Mouse (Mus musculus) myocyte (in vitro differentiated cells): Measurements from ENCODE around the gene Plscr1.

Source experiments
- CEBPB ChIP-seq: IDR thresholded peaks from 2 replicates; pipeline ENCODE4 v1.6.1; 2011; ENCODE audit warnings: mild to moderate bottlenecking, moderate library complexity; ENCODE audit not compliant: poor library complexity, insufficient read depth, severe bottlenecking
- E2F4 ChIP-seq: IDR thresholded peaks from one replicate; pipeline ENCODE4 v1.6.1; 2011; ENCODE audit warnings: mild to moderate bottlenecking, control low read depth, moderate library complexity; ENCODE audit not compliant: insufficient read depth
- MAX ChIP-seq: IDR thresholded peaks from one replicate; pipeline ENCODE4 v1.6.1; 2011; ENCODE audit warnings: low read depth, mild to moderate bottlenecking, control low read depth
- MYOD1 ChIP-seq, 3 experiments: IDR thresholded peaks; one replicate each; pipeline ENCODE4 v1.6.1; 2011; ENCODE audit warnings: control low read depth in 2 of 3, low read depth in 2 of 3, mild to moderate bottlenecking in 2 of 3, moderate library complexity in 1 of 3; ENCODE audit not compliant: insufficient read length in 2 of 3, control insufficient read depth in 1 of 3
- MYOG ChIP-seq, 3 experiments: IDR thresholded peaks; one replicate each; pipeline ENCODE4 v1.6.1; 2011; ENCODE audit warnings: control low read depth in 2 of 3, low read depth in 2 of 3, mild to moderate bottlenecking in 2 of 3; ENCODE audit not compliant: insufficient read length in 2 of 3, control insufficient read depth in 1 of 3, insufficient read depth in 1 of 3
- POLR2A ChIP-seq: IDR thresholded peaks from one replicate; pipeline ENCODE4 v1.6.1; 2011; ENCODE audit warnings: low read depth, mild to moderate bottlenecking, control low read depth, moderate library complexity; ENCODE audit not compliant: insufficient read length
- POLR2AphosphoS2 ChIP-seq: IDR thresholded peaks from one replicate; pipeline ENCODE4 v1.6.1; 2011; ENCODE audit warnings: low read depth, control low read depth; ENCODE audit not compliant: insufficient read length
- REST ChIP-seq: IDR thresholded peaks from one replicate; pipeline ENCODE4 v1.6.1; 2011; ENCODE audit warnings: mild to moderate bottlenecking, control low read depth, moderate library complexity; ENCODE audit not compliant: insufficient read depth, insufficient read length
- SRF ChIP-seq: IDR thresholded peaks from one replicate; pipeline ENCODE4 v1.6.1; 2011; ENCODE audit warnings: low read depth; ENCODE audit not compliant: control insufficient read depth, insufficient read length
- TCF12 ChIP-seq: IDR thresholded peaks from one replicate; pipeline ENCODE4 v1.6.1; 2011; ENCODE audit warnings: mild to moderate bottlenecking, control low read depth; ENCODE audit not compliant: poor library complexity, insufficient read depth, severe bottlenecking
- TCF3 ChIP-seq: IDR thresholded peaks from one replicate; pipeline ENCODE4 v1.6.1; 2011; ENCODE audit warnings: low read depth, control low read depth; ENCODE audit not compliant: insufficient read length
- USF1 ChIP-seq: IDR thresholded peaks from one replicate; pipeline ENCODE4 v1.6.1; 2011; ENCODE audit warnings: low read depth, mild to moderate bottlenecking, control low read depth, moderate library complexity

GRCm38 (mm10) chr9:92204397-92204796 lies 45.2 kb upstream of the Plscr1 start:
- TF ChIP-seq MYOD1 (IDR thresholded peaks at IDR 0.05; ENCODE audit: control insufficient read depth in 1 of 3, insufficient read length in 2 of 3, low read depth in 2 of 3) (no peak), CEBPB (no peak), POLR2A (no peak), REST (no peak), TCF3 (no peak), MAX (no peak), USF1 (no peak), E2F4 (no peak), POLR2AphosphoS2 (no peak), MYOG (IDR thresholded peaks at IDR 0.05; ENCODE audit: control insufficient read depth in 1 of 3, insufficient read depth in 1 of 3, insufficient read length in 2 of 3, low read depth in 2 of 3) (no peak), TCF12 (no peak), SRF (no peak)
